Mouse (Mus musculus): ENCODE results near the gene Ndufs3. TPM values are rescaled to one million over a fixed set of nuclear protein-coding genes. Genes with fewer than 3 reads are reported as not detected.

The Ndufs3 gene
- total and polyA plus RNA-seq, 3 experiments, result 133 to 185 (median 182) TPM

- H3K27me3 ChIP-seq (replicated peaks), result no peaks in the 10 kb centered on the region
- H3K9ac ChIP-seq (ENCODE audit: insufficient read depth, low read depth), result no peak overlapping the region
- no peak for DNase-seq (ENCODE audit: extremely low read depth)
- peaks cover 7 to 52% of the 10 kb centered on the region in 2 experiments for H3K36me3 ChIP-seq (replicated peaks in 1 of 2; ENCODE audit: control insufficient read depth in 1 of 2, insufficient read depth in 1 of 2, low read length in 1 of 2)
- in situ Hi-C loops (cut with MboI; ENCODE audit: low pct_ligation_motif_present, low pct_unique_long_range_greater_than_20kb, low sequenced_read_pairs), result no loop called here
- TF ChIP-seq NRF1 (IDR thresholded peaks at IDR 0.05; ENCODE audit: low read depth, low read length), result no peak
- TF ChIP-seq SIN3A (IDR thresholded peaks at IDR 0.05; ENCODE audit: low read length), result no peak
- no peak for TF ChIP-seq MEF2A (IDR thresholded peaks at IDR 0.05; ENCODE audit: borderline replicate concordance, low read depth, low read length)
- no peak for TF ChIP-seq JUN (IDR thresholded peaks at IDR 0.05; ENCODE audit: insufficient read depth, low read depth, low read length)
- TF ChIP-seq USF1 (IDR thresholded peaks at IDR 0.05; ENCODE audit: low read depth, low read length), result no peak
- no peak for TF ChIP-seq IRF4 (IDR thresholded peaks at IDR 0.05; ENCODE audit: low read depth, low read length)
- no peak for TF ChIP-seq POLR2A (IDR thresholded peaks at IDR 0.05; ENCODE audit: low read depth, low read length)
- no peak for TF ChIP-seq KAT2A (IDR thresholded peaks at IDR 0.05; ENCODE audit: insufficient replicate concordance, low read length)
- TF ChIP-seq ZMIZ1 (IDR thresholded peaks at IDR 0.05; ENCODE audit: low read depth, low read length), result no peak
- TF ChIP-seq POLR2AphosphoS2 (IDR thresholded peaks at IDR 0.05; ENCODE audit: low read depth, low read length), result no peak
- TF ChIP-seq PAX5 (IDR thresholded peaks at IDR 0.05; ENCODE audit: low read length), result no peak
- TF ChIP-seq CTCF (conservative IDR thresholded peaks at IDR 0.05 in 1 of 2, IDR thresholded peaks at IDR 0.05 in 1 of 2; ENCODE audit: low read depth in 2 of 2, low read length in 2 of 2), result no peak
- TF ChIP-seq MAX (IDR thresholded peaks at IDR 0.05; ENCODE audit: low read length), result no peak
- TF ChIP-seq ZNF384 (IDR thresholded peaks at IDR 0.05; ENCODE audit: low read depth, low read length), result no peak
- no peak for TF ChIP-seq MXI1 (IDR thresholded peaks at IDR 0.05; ENCODE audit: low read depth, low read length)
- no peak for TF ChIP-seq EP300 (IDR thresholded peaks at IDR 0.05; ENCODE audit: low read length)
- no peak for TF ChIP-seq MAZ (IDR thresholded peaks at IDR 0.05; ENCODE audit: low read depth, low read length)
- no peak for TF ChIP-seq ZC3H11A (IDR thresholded peaks at IDR 0.05; ENCODE audit: low read depth, low read length)
- TF ChIP-seq HCFC1 (IDR thresholded peaks at IDR 0.05; ENCODE audit: low read depth, low read length), result no peak
- TF ChIP-seq ELF1 (IDR thresholded peaks at IDR 0.05; ENCODE audit: low read depth, low read length), result no peak
- no peak overlapping the region for H3K27ac ChIP-seq (ENCODE audit: insufficient read depth, low read depth)
- H3K4me2 ChIP-seq (ENCODE audit: insufficient read depth, low read depth, poor library complexity, severe bottlenecking), result no peak overlapping the region
- peaks cover 71% of the 10 kb centered on the region for H3K79me2 ChIP-seq (replicated peaks; ENCODE audit: control insufficient read depth, extremely low read depth, insufficient read depth, poor library complexity, severe bottlenecking)
- dilution Hi-C loops (cut with MboI; ENCODE audit: extremely low pct_ligation_motif_present, extremely low pct_unique_long_range_greater_than_20kb, low sequenced_read_pairs), result no loop called here
- no peaks in the 10 kb centered on the region for H3K9me3 ChIP-seq (replicated peaks; ENCODE audit: low read length)
- H3K4me3 ChIP-seq (replicated peaks in 1 of 3; ENCODE audit: low read depth in 2 of 3, low read length in 2 of 3, poor library complexity in 1 of 3), result no peak overlapping the region
- peaks cover 3 to 6% of the 10 kb centered on the region in 2 experiments; a peak in 1 of 4 replicates for H3K4me1 ChIP-seq (ENCODE audit: control insufficient read depth in 1 of 2, insufficient read depth in 2 of 2)
Observed at GRCm38 (mm10) chr2:90953461-90953860, 48.8 kb upstream of the Ndufs3 start.

DNA sequence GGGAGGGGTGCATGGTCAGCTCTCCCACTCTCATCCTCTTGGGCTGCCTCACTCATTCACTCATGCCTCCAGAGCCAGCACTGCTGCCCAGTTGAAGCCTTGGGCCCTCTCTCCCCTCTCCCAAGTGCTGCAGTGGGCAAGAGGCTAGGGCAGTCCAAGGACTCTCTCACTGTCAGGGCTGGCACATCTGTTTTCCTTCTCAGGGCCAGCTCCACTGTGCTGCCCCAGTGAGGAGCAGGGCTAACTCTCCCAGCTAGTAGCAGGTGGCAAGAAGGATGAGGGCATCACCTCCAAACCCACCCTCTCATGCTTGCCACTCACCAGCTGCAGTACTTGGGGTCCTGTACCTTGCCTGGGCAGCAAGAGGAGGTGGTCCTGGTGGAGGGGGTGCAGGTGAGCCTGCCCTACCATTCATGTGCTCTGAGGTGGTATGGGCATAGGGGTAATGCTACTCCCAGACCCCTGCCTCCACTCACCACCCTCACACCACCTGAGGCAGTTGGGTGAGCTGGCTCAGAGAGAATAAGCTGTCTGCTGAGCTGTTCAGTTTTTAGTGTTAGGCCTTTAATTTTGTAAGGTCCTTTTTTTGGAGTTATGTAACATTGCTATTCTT, 46.1 kb upstream of the Ndufs3 start:
- no peak overlapping the region for H3K4me3 ChIP-seq (replicated peaks in 1 of 3; ENCODE audit: low read depth in 2 of 3, low read length in 2 of 3, poor library complexity in 1 of 3)
- no peaks in the 10 kb centered on the region for H3K27me3 ChIP-seq (replicated peaks)
- H3K36me3 ChIP-seq (replicated peaks in 1 of 2; ENCODE audit: control insufficient read depth in 1 of 2, insufficient read depth in 1 of 2, low read length in 1 of 2), result peaks cover 7 to 51% of the 10 kb centered on the region in 2 experiments
- DNase-seq (ENCODE audit: extremely low read depth), result no peak
- TF ChIP-seq USF1 (IDR thresholded peaks at IDR 0.05; ENCODE audit: low read depth, low read length), result no peak
- no peak for TF ChIP-seq ELF1 (IDR thresholded peaks at IDR 0.05; ENCODE audit: low read depth, low read length)
- TF ChIP-seq MAX (IDR thresholded peaks at IDR 0.05; ENCODE audit: low read length), result no peak
- no peak for TF ChIP-seq BHLHE40 (IDR thresholded peaks at IDR 0.05; ENCODE audit: low read depth, low read length)
- TF ChIP-seq MAZ (IDR thresholded peaks at IDR 0.05; ENCODE audit: low read depth, low read length), result no peak
- in situ Hi-C loops (cut with MboI; ENCODE audit: low pct_ligation_motif_present, low pct_unique_long_range_greater_than_20kb, low sequenced_read_pairs), result no loop called here
- H3K79me2 ChIP-seq (replicated peaks; ENCODE audit: control insufficient read depth, extremely low read depth, insufficient read depth, poor library complexity, severe bottlenecking), result peaks cover 80% of the 10 kb centered on the region
- H3K4me1 ChIP-seq (ENCODE audit: control insufficient read depth in 1 of 2, insufficient read depth in 2 of 2), result peaks cover 3 to 11% of the 10 kb centered on the region in 2 experiments; a peak in 3 of 4 replicates
- H3K27ac ChIP-seq (ENCODE audit: insufficient read depth, low read depth), result no peak overlapping the region
- dilution Hi-C loops (cut with MboI; ENCODE audit: extremely low pct_ligation_motif_present, extremely low pct_unique_long_range_greater_than_20kb, low sequenced_read_pairs), result no loop called here
- no peak overlapping the region for H3K9ac ChIP-seq (ENCODE audit: insufficient read depth, low read depth)
- no peak overlapping the region for H3K4me2 ChIP-seq (ENCODE audit: insufficient read depth, low read depth, poor library complexity, severe bottlenecking)
- no peaks in the 10 kb centered on the region for H3K9me3 ChIP-seq (replicated peaks; ENCODE audit: low read length)
